Mouse (Mus musculus) cerebellum, postnatal 25 days (tissue): ENCODE results near the gene Map3k7cl.

ENCODE experiments used
- DNase-seq, 2 experiments: peaks; one replicate each; pipeline ENCODE4 v3.0.0; 2021; ENCODE audit warnings: mixed read lengths in 2 of 2

Map3k7cl gene

DNA sequence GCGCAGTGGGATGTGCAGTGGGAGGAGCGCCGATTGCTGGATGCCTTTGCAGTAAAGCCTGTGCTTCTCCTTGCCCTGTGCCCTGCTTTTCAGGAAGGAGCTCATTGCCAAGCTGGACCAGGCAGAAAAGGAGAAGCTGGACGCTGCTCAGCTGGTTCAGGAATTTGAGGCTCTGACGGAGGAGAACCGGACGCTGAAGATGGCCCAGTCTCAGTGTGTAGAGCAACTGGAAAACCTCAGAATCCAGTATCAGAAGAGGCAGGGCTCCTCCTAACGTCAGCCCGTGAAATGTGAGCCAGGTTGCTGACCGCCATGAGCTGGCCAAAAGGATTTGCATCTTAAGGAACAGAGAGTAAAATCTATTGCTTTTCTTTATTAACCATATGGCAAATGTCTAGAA, 41.0 kb downstream of the Map3k7cl start:
- peak in 1 of 2 experiments; percentile 23 for DNase-seq

DNA sequence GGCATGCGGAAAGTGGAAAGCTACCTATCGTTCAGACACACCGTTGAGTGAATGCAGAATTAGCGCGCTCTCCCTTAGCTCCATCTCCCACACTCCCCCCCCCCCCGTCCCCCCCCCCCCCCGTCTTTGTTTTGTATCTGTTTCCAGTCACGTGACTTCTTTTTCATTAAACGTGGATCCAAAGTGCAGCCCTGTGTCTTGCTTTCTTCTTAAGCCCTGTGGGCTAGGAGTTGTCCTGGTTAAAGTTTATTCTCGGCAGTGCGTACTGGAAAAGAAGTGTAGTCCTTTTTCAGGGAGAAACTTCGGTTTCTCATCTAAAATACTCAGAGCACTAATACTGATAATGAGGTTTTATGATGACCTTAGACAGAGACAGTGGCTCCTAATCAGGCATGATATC, 42.0 kb downstream of the Map3k7cl start:
- DNase-seq: no peak

DNA sequence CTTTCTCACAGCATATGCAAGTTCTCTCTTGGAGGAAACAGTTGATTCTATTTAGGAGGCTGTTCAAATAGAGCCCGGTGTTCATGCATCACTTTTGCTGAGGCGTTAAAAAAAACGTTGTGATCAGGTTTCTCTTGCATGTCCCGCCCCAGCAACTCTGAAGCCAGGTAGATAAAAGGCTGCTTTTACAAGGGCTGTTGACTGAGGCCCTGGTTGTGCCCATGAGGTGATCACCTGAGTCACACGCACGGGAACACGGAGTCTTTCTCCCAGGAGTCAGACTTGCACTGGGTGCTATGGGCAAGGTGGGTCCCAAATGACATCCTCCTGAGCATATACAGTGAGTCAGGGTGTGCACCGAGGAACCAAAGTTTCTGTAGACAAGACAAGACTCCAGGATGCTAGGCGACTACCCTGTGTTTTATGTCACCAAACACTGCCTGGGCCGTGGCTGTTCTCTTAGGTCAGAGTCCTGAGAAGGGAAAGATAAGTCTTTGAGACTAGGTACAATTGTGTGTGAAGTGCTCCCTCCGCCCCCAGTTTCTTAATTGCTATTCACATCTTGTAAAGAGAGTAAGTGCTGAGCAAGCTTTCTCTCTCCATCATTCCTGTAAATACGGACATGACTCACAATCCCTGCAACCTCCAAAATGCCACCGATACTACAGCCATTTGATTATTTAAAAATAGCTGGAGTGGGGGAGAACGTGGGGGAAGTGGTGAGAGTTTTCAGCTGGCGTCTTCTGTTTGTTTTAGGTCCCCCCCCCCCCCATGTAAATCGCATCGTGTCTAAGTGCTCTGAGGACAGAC, 49.8 kb downstream of the Map3k7cl start:
- DNase-seq: no peak

DNA sequence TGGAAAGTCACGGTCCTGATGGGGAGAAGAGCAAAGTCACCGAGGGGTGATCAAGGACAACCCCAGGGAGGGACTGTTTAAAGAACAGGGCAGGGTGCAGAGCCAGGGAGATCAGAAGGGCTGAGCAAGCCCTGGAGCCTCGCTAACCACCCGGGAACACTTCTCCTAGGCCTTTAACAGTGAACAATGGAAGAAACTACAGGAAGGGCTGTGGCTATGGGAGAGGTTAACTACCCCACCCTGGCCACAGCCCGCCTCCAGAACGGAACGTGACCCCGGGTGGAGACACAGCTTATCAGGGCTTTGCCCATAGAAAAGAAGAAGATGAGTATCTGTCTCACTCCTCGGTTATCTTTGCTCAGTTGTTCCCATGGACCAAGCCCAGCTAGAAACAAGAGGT, 50.9 kb downstream of the Map3k7cl start:
- no peak for DNase-seq

DNA sequence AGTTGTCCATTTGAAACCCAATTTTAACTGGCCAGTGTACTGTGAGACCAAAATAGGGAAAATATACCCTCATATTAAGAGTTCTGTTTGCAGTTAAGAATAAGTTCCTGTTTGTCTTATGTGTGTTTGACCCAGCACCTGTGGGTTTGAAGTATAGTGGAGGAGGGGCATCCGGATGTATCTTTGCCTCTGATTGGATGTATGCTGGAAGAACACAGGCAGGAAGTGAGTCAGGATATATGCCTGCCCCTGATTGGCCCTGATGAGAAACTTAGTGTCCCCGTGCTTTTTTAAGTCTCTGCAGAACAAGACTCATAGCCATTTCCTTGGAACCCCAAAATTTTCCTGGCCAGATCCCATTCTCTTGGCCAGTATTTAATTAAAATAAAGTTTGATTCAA, 51.8 kb downstream of the Map3k7cl start:
- DNase-seq: no peak

DNA sequence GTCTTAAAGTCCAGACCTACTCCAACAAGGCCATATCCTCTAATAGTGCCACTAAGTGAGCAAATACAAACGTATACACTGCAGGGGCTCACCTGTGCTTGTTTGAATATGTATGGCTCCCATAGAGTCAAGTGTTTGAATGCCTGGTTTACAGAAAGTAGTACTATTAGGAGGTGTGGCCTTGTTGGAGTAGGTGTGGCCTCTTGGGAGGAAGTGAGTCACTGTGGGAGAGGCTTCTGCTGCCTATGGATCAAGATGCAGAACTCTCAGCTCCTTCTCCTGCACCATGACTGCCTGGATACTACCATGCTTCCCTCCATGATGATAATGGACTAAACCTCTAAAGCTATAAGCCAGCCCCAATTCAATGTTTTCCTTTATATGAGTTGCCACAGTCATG, 54.3 kb downstream of the Map3k7cl start:
- DNase-seq: no peak

DNA sequence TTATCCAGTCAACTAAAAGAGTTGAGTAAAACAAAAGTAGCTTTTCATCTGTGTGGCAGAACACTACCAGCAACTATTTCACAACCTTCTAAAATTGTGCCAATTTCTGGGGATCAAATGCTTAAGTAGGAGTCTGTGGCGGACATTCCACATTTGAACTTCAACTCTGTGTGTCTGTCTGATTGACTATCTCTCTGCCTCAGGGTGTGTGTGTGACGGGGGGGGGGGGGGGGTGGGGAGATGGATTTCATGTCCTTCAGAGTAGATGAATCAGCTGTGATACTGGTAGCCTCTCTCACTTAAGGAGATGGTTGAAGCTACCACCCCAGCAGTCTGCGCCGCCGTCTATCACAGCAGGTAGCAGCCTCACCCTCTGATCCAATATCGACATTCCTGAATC, 54.8 kb downstream of the Map3k7cl start:
- no peak for DNase-seq

DNA sequence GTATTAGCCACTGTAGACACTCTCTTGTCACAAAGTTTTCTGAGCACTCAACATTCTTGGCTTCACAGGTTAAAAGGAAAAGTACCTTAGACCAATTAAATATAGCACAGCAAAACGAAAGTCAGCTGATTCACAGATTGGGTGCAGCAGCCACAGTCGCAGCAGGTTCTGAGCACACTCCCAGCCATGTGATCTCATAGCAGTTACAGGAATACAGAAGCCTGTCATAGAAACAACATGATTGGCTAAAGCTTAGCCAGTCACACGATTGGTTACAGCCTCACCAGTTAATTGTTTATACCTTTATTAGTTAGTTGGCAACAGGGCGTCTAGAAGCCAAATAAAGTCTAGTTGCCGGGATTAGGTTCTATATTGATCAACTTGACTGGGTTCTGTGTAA, 57.0 kb downstream of the Map3k7cl start:
- DNase-seq: no peak

DNA sequence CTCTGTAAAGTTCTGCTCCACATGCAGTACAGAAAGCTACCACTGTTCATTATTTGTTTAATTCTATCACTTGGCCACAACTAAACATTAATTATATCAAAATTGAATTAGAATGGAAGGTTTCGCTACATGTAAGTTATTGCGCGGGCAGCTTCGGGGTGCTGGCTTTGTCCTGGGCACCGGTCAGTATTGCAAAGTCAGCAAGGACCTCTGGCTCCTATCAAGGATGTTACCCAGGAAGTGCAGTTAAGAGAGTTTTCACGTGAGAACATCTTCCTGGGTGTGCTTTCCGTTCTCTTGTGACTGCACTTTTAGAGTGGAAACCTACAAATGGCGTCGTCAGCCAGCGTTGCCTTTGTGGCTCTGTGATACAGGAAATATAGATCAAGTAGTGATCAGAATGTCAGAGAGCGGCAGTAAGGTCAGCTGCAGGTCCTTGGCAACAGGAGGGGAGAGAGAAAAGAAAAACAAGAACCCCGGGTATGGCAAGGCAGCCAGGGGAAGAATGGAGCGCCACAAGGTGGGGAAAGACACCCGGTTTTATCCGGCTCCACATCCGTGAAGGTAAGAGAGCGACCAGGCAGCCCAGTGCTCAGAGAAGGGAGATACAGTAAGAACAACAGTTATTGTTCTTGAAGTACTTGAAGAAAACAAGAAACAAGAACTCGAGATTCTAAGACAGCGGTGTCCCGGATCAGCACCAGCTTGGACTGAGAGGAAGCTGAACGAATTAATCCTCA, 57.6 kb downstream of the Map3k7cl start:
- no peak for DNase-seq

DNA sequence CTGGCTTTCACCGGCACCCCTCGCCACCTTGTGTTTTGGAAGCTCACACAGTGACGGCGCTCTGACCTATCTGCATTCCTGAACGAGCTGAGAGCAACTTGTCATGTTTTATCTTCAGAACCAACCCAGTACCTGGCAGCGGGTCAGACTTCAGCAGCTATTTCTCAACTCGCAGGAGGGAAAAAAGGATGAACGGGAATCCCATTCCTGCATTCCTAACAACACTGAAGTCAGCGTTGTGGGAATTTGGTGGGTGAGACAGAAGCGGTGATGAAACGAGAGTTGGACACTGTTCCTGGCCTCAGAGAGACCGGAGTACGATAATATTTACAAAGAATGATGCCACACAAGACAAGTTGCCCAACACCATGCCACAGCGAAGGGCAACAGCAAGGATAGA, 58.3 kb downstream of the Map3k7cl start:
- no peak for DNase-seq

DNA sequence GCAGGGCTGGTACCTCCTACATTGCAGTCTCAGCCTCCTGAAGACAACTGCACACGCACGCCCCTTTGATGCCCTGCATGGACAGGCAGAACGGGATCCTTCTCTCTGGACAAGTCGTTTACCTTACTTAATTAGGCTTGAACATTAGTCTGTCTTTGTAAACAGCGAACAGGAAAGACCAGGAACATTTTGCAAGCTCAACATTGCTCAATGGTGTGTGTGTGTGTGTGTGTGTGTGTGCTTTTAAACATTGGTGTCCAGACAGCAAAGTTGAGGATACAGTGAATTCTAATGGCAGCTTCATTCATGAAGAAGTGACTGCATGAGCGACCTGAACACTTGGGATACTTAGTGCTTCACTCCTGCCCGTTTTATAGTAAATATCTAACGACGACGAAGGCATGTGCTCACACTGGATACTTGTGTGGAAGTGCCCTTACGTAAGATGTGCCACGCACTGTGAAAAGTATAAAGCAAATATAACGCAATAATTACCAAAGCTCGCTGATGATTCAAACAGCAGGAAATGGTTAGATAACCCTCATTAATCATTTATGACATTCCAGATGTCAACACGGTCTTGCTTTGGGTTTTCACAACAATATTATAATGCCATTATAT, 59.2 kb downstream of the Map3k7cl start:
- DNase-seq: no peak

DNA sequence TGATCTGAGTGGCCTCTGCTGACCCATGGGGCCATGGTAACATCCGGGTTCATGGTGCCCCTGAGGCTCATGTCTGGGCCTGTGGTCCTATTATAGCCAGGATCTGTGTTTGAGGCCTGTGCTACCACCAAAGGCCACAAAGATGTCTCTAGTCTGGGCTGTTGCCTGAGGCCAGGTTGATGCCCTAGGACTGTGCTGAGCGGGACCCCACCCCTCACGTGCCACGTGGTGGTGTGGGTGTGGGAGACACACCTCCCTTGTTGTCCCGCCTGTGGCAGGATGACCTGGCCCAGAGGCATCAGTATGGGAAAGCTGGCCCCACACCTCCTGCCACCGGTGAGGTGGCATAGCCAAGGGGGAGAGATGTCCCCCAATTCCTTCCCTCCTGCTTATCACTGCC, 64.2 kb downstream of the Map3k7cl start:
- DNase-seq: no peak

DNA sequence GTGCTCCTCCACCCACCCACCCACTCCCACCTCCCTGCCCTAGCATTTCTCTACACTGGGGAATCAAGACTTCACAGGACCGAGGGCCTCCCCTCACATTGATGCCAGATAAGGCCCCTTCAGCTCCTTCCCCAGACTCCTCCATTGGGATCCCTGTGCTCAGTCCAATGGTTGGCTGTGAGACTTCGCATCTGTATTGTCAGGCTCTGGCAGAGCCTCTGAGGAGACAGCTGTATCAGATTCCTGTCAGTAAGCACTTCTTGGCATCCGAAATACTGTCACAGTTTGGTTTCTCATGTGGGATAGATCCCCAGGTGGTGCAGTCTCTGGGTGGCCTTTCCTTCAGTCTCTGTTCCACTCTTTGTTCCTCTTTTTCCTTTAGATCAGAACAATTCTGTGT, 68.1 kb downstream of the Map3k7cl start:
- DNase-seq: no peak

DNA sequence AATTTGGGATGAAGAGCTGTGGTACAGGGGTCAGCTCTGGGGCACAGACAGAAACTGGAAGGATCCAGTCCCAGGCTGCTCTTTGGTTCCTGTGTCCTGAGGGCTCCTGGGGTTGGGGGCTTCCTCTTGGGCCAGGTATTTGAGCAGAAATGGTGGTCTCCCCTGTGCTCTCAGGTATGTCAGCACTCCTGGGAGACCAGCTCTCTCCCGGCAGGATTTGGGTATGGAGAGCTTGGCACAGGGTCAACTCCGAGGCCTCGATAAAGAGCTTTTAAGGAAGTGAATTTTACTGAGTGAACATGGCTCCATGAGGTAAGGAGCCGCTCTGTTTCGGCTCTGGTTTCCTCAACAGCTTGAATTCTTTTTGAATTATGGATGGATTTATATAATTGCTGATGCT, 70.8 kb downstream of the Map3k7cl start:
- DNase-seq: no peak

DNA sequence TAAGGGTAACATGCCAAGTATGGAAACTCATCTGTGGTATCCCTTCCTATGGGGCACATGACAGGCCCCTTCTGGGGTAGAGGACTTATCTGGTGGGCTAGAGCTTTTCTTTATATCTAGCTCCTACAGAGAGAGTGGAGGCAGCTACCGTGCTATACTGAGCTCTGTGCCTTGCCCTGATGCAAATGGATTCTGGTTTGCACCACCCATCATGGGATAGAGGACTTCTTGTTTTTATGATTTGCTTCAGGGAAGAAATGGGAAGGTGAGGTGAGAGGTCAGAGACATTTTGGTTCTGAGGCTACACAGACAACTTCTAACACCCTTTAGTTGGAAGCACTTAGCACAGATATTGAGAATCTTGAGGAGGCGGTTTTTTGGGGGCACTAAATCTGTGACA, 71.8 kb downstream of the Map3k7cl start:
- no peak for DNase-seq

DNA sequence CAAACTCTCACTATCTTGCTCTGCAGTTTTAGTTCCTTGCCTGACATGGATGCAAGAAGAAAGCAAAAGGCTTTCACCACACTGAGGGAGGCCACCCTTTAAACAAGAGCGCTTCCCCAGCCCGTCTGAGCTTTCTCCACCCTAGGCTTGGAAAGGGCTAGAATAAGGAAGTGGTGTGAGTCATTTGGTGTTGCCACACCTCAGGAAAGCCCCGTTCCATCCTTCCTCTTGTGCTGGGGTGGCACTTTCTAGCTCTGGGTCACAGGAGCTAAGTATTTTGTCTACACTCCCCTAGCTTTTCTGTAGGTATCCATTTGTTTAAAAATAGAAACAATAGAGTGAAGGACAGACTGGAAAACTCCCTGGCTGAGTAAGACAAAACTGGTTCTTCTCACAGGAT, 72.2 kb downstream of the Map3k7cl start:
- DNase-seq: no peak

DNA sequence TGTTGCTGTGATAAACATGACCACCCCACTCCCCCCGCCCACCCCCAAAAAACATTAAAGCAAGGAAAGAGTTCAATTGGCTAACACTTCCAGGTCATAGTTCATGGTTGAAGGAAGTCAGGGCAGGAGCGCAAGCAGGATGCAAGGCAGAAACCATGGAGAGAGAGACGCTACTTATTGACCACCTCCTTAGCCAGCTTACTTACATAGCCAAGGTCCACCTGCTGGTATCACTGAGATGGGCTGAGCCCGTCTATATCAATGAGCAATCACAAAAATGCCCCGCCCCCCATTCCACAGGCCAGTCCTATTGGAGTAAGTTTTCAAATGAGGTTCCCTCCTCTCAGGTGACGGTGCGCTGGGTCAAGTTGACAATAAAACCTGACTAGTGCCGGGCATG, 72.7 kb downstream of the Map3k7cl start:
- no peak for DNase-seq

DNA sequence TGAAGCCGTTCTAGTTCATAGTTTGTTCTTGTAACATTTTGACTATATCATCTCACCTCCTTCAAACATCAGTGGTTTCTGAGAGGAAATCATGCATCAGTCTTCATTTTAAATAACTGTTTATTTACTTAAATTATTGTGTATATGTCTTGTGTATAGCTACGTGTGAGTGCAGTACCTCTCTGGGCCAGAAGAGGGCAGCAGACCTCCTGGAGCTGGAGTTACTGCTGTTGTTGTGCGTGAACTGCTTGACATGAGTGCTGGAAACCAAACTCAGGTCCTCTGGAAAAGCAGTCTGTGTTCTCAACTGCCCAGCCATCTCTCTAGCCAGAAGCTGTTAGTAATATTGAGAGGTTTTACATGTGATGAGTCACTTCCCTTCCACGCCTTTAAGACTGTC, 73.6 kb downstream of the Map3k7cl start:
- DNase-seq: no peak

DNA sequence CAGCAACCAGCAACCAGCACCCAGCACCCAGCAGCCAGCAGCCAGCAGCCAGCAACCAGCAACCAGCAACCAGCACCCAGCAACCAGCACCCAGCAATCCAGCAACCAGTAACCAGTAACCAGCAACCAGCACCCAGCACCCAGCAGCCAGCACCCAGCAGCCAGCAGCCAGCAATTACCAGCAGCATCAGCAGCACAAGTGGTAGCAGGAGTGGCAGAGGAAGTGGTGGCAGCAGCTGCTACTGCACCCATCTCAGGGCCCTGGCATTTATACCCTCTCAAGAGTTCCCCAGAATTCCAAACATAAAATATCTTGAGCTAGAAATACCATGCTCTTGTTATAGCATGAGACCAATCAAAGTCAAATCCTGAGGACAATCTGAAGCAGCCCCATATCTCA, 81.6 kb downstream of the Map3k7cl start:
- DNase-seq: no peak

DNA sequence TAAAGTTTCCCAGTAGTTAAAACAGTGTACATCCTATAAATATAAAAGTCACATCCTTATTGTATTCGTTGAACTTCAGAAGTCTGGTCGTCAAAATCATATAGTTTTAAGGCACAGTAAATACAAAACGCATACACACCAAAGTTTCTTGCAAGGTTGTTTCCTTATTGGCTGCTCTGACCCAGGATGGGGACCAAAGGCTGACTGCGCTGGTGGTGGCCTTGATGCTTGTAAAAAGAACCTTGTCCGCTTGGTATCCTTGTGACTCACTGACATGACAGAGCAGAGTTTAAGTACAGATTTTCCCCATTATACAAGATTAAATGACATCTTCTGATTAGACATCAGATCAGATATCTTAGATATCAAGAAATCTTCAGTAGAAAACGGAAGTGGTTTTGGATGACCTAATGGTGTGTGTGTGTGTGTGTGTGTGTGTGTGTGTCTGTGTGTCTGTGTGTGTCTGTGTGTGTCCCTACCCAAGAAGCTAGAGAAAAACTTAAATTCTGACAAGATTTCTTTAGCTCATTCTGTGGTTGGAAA, 82.2 kb downstream of the Map3k7cl start:
- DNase-seq: no peak

DNA sequence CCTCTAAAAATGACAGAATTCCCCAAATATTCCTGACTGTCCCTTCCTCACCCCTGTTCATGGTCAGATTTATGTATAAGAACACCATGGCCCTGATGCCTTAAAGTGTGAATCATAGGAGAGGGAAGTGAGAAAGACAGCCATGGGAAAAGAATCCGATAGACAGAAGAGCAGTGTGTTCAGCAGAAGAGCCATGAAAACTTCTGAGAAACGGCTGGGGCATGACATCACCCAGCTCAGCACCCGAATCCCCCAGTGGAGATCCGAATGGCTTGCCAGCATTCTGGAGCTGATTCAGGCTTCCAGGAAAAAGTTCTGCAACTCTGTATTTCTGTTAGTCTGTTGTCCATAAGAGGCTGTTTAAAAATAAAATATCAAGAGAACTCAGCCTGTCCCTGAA, 82.7 kb downstream of the Map3k7cl start:
- no peak for DNase-seq

DNA sequence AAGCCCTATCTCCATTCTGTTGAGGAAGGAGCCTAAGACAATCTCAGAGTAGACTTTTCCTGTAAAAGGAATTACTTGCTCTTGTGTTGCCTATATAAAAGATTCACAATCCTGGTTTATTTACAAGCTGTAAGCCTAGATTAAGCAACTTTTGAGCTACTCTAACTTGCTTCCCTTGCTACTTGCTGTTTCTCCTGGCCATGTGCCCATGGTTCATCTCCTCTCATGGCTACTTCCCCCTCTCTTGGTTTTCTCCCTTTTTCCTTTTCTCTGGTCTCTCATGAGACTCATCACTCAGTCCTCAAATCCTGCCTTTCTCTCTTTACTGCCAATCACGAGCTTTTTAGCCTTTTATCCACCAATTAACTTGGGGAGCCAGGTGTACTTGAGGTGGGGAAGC, 85.0 kb downstream of the Map3k7cl start:
- DNase-seq: no peak

DNA sequence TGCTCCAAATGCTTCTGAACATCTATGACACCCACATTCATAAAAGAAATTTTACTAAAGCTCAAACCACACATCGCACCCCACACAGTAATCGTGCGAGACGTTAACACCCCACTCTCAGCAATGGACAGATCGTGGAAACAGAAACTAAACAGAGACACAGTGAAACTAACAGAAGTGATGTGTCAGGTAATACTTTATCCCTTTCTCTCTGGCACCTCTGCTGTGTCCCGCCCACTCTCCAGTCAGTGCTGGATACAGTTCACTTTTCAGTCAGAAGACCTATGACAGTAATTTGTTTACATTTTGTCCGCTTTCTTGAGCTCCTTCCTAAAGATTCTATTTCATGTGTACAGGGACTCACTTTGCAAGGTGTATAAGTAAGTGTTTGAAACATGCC, 89.1 kb downstream of the Map3k7cl start:
- no peak for DNase-seq
